Mouse (Mus musculus): Measurements from ENCODE around the gene Sap30l. TPM values are rescaled to one million over a fixed set of nuclear protein-coding genes. Genes with fewer than 3 reads are reported as not detected.

Gene Sap30l
- 9.6 and 10.8 TPM in 2 replicates for polyA plus RNA-seq (2015; fragmentation: Nextera tagmentation; extraction: Ambion mirVana)

DNA sequence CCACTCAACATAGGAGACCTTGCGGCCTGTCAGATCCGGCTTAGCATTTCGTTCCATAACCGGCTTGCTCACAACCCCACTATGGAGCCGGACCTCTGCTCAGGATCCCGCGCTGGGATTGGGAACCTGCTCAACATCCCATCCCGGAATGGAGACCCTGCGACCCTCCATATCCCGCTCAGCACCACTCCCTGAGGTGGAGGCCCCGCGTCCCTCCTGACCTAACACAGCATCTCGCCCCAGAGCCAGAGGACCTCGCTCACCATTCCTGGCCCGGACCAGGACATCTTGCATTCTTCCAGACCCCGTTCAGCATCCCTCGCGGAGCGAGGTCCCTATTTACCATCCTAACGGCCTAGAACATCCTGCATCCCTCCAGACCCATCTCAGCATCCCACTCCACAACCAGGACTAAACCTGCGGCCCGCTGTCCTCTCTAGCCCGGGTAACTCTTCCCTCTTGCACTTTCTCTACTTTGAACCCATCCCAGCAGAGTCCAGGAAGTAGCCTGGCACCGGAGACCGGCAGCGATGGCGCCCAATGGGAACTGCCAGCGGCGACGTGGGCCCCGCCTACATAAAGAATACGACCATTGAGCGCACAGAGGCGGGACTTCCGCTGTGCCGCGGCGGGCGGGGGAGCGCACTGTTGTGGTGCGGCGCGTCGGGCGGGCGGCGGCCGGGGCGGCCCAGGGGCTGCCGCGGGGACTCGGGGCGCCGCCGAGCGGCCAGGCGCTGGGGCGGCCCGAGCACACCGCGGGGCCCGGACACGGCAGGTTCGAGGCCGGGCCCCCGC, at the start of gene Sap30l:
Sap30l (plus strand) TSS at position 667 of the 795 bp plus-strand sequence.
- Histone ChIP-seq H3K27ac (replicated peaks) (peak within 1 kb of the TSS; percentile 74), H3K4me3 (peak within 1 kb of the TSS; percentile 98), H3K9ac (peak within 1 kb of the TSS; percentile 86), H3K4me2 (peak within 1 kb of the TSS; percentile 95), H3K4me1 (replicated peaks) (peaks cover 28% of the 10 kb centered on the region), H3K27me3 (no peaks in the 10 kb centered on the region), H3K9me3 (no peaks in the 10 kb centered on the region), H3K36me3 (no peaks in the 10 kb centered on the region)
- WGBS = under 1% methylated on average over 48 of the region's 66 CpGs
- ATAC-seq (ENCODE audit: low FRiP score, low read depth) = peak; percentile 97

DNA sequence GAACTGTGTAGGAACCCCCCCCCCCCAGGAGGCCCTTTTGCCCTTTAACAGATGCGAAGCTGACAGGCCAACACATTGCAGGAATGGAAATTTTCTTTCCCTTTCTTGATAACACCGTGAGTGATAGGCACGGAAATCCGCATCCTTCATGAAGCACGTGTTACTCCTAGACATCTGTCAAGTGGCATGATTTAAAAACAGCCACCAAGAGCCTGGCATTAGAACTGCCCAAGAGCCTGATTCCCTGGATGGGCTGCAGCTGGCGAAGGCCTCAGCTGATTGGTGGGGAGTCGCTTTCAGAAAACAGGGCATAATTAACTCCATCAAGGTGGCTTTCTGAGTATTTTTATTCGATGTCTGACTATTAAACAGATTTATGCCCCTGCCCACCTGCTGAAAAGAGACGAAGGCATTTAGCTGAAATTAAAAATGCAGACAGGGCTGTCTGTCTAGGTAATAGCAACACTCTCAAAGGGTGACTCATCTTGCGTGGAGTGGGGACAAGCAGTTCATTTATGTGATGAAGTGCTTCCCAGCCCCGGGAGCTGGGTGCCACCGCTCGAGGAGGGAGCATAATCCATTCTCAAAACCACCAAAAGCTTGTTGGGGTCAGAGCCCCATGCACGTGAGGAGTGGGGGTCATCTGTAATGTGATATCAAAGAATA, 47.8 kb upstream of the Sap30l start:
- H3K4me3 ChIP-seq = no peak overlapping the region
- peaks cover 10% of the 10 kb centered on the region; the same call in 1 of the 2 replicates for H3K4me1 ChIP-seq (replicated peaks)
- H3K9me3 ChIP-seq = no peaks in the 10 kb centered on the region
- no peak overlapping the region for H3K9ac ChIP-seq
- WGBS = 50% methylated on average over 14 of the region's 14 CpGs
- H3K36me3 ChIP-seq = no peaks in the 10 kb centered on the region
- no peaks in the 10 kb centered on the region for H3K27me3 ChIP-seq
- ATAC-seq (ENCODE audit: low FRiP score, low read depth) = no peak
- H3K4me2 ChIP-seq = no peak overlapping the region
- 0 out of 2 replicates have a peak overlapping the region, but pooled peaks have one; percentile 6 for H3K27ac ChIP-seq (replicated peaks)

DNA sequence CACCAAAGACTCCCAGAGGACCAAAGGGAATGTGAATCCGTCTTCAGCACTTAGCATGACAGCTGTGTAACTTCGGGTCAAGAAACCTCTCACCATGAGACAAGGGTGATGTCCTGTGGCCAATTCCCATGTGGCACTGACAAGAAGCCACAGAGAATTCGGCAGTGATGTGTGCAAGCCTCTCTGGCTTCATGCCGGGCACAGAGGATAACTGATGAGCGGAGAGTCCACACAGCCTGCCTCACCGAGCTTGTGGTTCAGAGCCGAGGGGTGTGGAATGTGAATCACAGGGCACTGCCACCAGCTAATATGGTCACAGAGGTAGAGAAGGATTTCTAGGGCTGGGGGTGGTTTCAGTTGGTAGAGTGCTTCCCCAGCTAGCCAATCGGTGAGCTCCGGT, 42.8 kb upstream of the Sap30l start:
- WGBS = 62% methylated on average over 9 of the region's 9 CpGs
- ATAC-seq (ENCODE audit: low FRiP score, low read depth) = no peak
- no peak overlapping the region for H3K4me2 ChIP-seq
- H3K36me3 ChIP-seq = no peaks in the 10 kb centered on the region
- H3K9ac ChIP-seq = no peak overlapping the region
- H3K4me1 ChIP-seq (replicated peaks) = peaks cover 13% of the 10 kb centered on the region
- H3K27me3 ChIP-seq = no peaks in the 10 kb centered on the region
- no peaks in the 10 kb centered on the region for H3K9me3 ChIP-seq
- no peak overlapping the region for H3K27ac ChIP-seq (replicated peaks)
- no peak overlapping the region for H3K4me3 ChIP-seq

DNA sequence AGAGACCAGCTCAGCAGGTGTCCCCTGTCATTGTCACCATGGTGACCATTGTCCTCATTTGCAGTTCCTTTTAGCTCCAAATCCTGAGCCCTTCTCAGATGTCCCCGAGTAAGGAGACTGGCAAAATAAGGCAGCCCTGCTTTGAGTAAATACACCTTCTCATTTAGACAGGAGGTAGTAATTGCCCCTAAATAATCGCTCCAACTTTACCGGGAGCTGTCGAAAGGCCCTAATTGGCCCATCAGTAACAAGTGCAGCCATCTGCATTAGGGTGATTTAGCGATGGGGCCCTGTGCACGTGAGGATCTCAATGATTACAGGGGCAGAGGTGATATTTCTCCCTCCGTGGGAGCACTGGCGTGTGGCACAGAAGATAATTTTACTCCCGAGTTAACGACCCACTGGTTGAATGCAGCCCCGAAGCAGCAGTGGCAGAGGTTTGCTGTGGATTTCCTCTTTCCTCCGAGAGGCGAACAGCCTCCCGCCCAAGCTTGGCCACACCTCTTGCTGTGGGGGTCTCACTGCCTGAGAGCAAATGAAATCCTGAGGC, 40.9 kb upstream of the Sap30l start:
- no peak overlapping the region for H3K9ac ChIP-seq
- no peak overlapping the region for H3K4me2 ChIP-seq
- 0 out of 2 replicates have a peak overlapping the region, but pooled peaks have one; percentile 25 for H3K27ac ChIP-seq (replicated peaks)
- peaks cover 10% of the 10 kb centered on the region for H3K4me1 ChIP-seq (replicated peaks)
- WGBS = 20% methylated on average over 14 of the region's 14 CpGs
- H3K4me3 ChIP-seq = no peak overlapping the region
- H3K27me3 ChIP-seq = no peaks in the 10 kb centered on the region
- no peaks in the 10 kb centered on the region for H3K36me3 ChIP-seq
- peak; percentile 48; the same call in 1 of the 2 replicates for ATAC-seq (ENCODE audit: low FRiP score, low read depth)
- H3K9me3 ChIP-seq = no peaks in the 10 kb centered on the region

DNA sequence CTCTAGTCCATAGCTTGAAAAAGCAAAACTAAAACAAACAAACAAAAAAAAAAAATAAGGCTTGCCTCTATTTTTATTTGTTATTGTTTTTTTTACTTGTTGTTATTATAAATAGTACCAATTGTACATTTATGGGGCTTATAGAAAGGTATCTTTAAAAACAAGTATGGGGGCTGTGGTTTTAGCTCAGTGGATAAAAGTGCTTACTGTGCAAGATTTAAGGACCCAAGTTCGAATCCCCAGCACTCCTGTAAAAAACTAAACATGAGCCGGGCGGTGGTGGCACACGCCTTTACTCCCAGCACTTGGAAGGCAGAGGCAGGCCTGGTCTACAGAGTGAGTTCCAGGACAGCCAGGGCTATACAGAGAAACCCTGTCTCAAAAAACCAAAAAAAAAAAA, 40.1 kb upstream of the Sap30l start:
- Histone ChIP-seq H3K9me3 (no peaks in the 10 kb centered on the region), H3K4me2 (no peak overlapping the region), H3K27ac (replicated peaks) (no peak overlapping the region), H3K4me3 (no peak overlapping the region), H3K36me3 (no peaks in the 10 kb centered on the region), H3K9ac (no peak overlapping the region), H3K4me1 (replicated peaks) (peaks cover 10% of the 10 kb centered on the region), H3K27me3 (no peaks in the 10 kb centered on the region)
- no peak for ATAC-seq (ENCODE audit: low FRiP score, low read depth)
- WGBS = 95% methylated on average over 4 of the region's 4 CpGs

DNA sequence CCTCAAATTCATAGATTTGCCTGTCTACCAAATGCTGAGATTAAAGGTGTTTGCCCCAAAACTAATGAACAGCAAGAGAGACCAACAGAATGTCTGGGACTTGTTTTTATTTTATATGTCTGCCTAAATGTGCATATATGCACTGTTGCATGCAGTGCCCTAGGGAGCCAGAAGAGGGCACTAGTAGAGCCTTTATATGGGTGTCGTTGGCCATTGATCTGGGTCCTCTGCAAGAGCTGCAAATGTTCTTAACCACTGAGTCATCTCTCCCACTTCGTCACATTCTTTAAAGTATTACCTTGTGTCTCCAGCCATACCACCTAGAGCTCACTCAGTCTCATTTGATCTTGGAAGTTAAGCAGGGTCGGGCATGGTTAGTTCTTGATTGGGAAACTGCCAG, 37.3 kb upstream of the Sap30l start:
- Histone ChIP-seq H3K4me2 (no peak overlapping the region), H3K27me3 (no peaks in the 10 kb centered on the region), H3K4me3 (no peak overlapping the region), H3K4me1 (replicated peaks) (peaks cover 10% of the 10 kb centered on the region), H3K9me3 (no peaks in the 10 kb centered on the region), H3K9ac (no peak overlapping the region), H3K36me3 (no peaks in the 10 kb centered on the region), H3K27ac (replicated peaks) (no peak overlapping the region)
- WGBS = 91% methylated on average over 3 of the region's 3 CpGs
- ATAC-seq (ENCODE audit: low FRiP score, low read depth) = no peak

DNA sequence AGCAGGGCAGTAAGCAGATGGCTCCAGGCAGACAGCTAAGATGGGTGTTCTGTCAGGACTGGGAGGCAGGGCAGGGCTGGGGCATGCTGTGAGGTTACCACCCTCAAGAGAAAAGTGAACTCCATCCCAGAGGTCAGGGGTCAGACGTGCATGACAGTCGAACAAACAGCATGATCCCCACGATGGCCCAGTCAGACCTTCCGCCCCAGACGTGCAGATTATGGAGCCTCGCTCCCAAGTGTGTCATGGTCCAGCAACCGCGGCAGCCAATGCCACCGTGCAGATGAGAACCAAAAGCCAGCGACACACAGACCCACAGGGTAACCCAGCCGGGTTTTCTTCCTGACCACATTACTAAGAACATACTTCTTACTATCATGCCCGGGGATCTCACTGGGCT, 34.8 kb upstream of the Sap30l start:
- no peaks in the 10 kb centered on the region for H3K36me3 ChIP-seq
- no peak overlapping the region for H3K4me2 ChIP-seq
- H3K9me3 ChIP-seq = no peaks in the 10 kb centered on the region
- no peak overlapping the region for H3K4me3 ChIP-seq
- H3K27ac ChIP-seq (replicated peaks) = no peak overlapping the region
- no peak overlapping the region for H3K9ac ChIP-seq
- ATAC-seq (ENCODE audit: low FRiP score, low read depth) = no peak
- WGBS = 23% methylated on average over 12 of the region's 12 CpGs
- H3K4me1 ChIP-seq (replicated peaks) = no peaks in the 10 kb centered on the region
- H3K27me3 ChIP-seq = no peaks in the 10 kb centered on the region

DNA sequence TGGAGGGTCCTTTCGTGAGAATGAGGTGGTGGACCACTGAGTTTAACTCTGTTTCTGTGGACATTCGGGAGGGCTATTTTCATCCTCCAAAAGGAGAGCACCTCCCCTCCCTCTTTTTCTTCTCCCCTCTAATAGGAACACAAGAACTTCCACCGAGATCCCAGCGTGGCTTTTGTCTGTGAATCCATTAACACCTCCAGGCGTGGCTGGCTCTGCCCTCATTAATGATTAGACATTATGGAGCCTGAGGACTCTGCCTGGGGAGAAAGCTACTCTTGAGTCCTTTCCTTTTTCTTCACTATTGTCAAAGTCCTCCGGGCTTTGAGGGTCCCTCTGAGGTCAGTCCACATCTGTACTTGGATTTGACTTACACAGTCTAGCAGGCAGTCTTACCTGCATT, 34.3 kb upstream of the Sap30l start:
- no peak for ATAC-seq (ENCODE audit: low FRiP score, low read depth)
- no peak overlapping the region for H3K4me3 ChIP-seq
- H3K27ac ChIP-seq (replicated peaks) = no peak overlapping the region
- no peaks in the 10 kb centered on the region for H3K36me3 ChIP-seq
- H3K9me3 ChIP-seq = no peaks in the 10 kb centered on the region
- H3K9ac ChIP-seq = no peak overlapping the region
- H3K27me3 ChIP-seq = no peaks in the 10 kb centered on the region
- no peaks in the 10 kb centered on the region for H3K4me1 ChIP-seq (replicated peaks)
- 31% methylated on average over 6 of the region's 6 CpGs for WGBS
- no peak overlapping the region for H3K4me2 ChIP-seq

DNA sequence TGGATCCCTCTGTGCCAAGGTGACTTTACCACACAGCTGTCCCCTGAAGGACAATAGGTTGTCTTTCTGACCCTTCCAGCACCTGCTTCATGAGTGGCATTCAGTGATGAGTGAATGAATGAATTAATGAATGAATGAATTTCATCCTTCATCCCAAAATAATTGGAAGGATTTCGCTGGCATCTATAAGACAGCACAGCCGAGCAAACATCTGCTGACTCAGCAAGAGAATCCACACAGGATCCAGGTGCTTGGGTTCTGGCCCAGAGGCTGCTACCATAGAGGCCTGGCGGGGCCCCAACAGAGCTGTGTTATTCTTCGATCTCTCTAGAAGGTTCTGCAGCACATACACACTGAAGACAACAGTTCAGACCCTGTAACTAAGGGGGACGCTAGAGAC, 30.7 kb upstream of the Sap30l start:
- H3K4me1 ChIP-seq (replicated peaks) = peaks cover 19% of the 10 kb centered on the region
- no peaks in the 10 kb centered on the region for H3K9me3 ChIP-seq
- H3K9ac ChIP-seq = no peak overlapping the region
- H3K36me3 ChIP-seq = no peaks in the 10 kb centered on the region
- ATAC-seq (ENCODE audit: low FRiP score, low read depth) = no peak
- H3K4me2 ChIP-seq = no peak overlapping the region
- 82% methylated on average over 5 of the region's 5 CpGs for WGBS
- no peak overlapping the region for H3K27ac ChIP-seq (replicated peaks)
- H3K27me3 ChIP-seq = no peaks in the 10 kb centered on the region
- no peak overlapping the region for H3K4me3 ChIP-seq

DNA sequence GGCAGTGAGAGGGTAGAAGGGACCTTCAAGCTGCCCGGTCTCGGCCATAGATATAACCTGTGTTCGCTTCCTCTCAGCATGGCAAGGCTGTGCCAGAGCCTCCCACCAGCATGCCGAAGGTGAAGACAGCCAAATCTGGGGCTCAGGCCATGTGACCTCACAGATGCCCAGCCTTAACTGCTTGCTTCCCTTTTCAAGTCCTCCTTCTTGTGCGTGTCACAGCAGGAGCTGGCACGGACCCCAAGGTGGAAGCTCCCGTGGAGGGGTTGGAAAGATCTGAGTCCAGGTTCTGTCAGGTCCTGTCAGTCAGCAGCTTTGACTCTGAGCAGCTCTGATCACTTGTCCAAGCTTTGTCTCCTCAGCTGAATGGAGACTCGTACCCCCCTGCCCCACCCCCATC, 29.8 kb upstream of the Sap30l start:
- no peak overlapping the region for H3K4me2 ChIP-seq
- H3K9ac ChIP-seq = no peak overlapping the region
- no peak overlapping the region for H3K4me3 ChIP-seq
- no peaks in the 10 kb centered on the region for H3K36me3 ChIP-seq
- ATAC-seq (ENCODE audit: low FRiP score, low read depth) = no peak
- H3K9me3 ChIP-seq = no peaks in the 10 kb centered on the region
- H3K4me1 ChIP-seq (replicated peaks) = peaks cover 26% of the 10 kb centered on the region
- 84% methylated on average over 8 of the region's 8 CpGs for WGBS
- no peak overlapping the region for H3K27ac ChIP-seq (replicated peaks)
- no peaks in the 10 kb centered on the region for H3K27me3 ChIP-seq

DNA sequence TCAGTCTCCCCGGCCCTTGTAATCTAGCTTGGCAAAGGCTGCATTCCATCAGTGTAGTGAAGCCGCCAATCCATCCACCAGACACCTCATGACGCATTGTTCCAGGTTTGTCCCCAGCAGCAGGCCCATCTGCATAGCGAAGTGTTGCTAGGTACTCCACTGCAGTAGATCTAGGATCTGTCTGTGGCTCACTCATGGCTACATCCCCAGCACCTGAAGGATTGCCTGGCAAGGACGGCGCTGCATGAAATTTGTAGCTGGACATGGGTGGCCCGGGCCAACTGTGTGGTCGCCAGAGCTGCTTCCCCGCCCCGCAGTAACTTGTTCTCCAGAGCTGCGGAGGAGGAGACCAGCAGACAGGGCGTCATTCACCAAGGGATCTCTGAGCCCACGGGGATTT, 28.0 kb upstream of the Sap30l start:
- Histone ChIP-seq H3K27me3 (no peaks in the 10 kb centered on the region), H3K4me3 (no peak overlapping the region), H3K27ac (replicated peaks) (peak overlapping the region; percentile 32; the same call in 1 of the 2 replicates), H3K36me3 (no peaks in the 10 kb centered on the region), H3K9ac (no peak overlapping the region), H3K4me1 (replicated peaks) (peaks cover 26% of the 10 kb centered on the region), H3K9me3 (no peaks in the 10 kb centered on the region), H3K4me2 (no peak overlapping the region)
- 19% methylated on average over 13 of the region's 13 CpGs for WGBS
- no peak for ATAC-seq (ENCODE audit: low FRiP score, low read depth)

DNA sequence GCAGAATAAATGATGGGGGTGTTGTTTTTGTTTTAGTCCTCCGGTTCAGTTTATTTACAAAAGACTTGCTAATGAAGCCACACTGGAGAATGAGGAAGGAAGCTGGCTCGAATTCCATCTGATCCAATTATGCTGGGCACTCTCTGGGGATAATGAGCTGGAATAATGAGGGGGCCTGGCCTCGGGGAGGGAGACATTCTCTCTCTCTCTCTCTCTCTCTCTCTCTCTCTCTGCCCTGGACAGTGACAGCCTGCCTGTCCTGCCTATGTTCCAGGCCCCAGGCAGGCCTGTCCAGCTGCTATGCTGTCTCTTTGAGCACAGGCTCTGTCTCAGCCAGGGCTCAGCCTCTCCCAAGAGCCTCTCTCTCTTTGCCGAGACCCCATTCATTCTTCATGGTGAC, 27.5 kb upstream of the Sap30l start:
- Histone ChIP-seq H3K9me3 (no peaks in the 10 kb centered on the region), H3K4me2 (no peak overlapping the region), H3K9ac (no peak overlapping the region), H3K4me1 (replicated peaks) (peaks cover 26% of the 10 kb centered on the region), H3K36me3 (no peaks in the 10 kb centered on the region), H3K27ac (replicated peaks) (peak overlapping the region; percentile 32), H3K4me3 (no peak overlapping the region), H3K27me3 (no peaks in the 10 kb centered on the region)
- WGBS = 2% methylated on average over 4 of the region's 4 CpGs
- ATAC-seq (ENCODE audit: low FRiP score, low read depth) = peak; percentile 72

Measured in hindbrain, embryonic 15.5 days (tissue).